Mouse (Mus musculus): ENCODE measurements around the gene Celsr3. TPM values are rescaled to one million over a fixed set of nuclear protein-coding genes. Genes with fewer than 3 reads are reported as not detected.

Celsr3 gene
- not detected for polyA plus RNA-seq (2017; shearing (Covaris generic))

DNA sequence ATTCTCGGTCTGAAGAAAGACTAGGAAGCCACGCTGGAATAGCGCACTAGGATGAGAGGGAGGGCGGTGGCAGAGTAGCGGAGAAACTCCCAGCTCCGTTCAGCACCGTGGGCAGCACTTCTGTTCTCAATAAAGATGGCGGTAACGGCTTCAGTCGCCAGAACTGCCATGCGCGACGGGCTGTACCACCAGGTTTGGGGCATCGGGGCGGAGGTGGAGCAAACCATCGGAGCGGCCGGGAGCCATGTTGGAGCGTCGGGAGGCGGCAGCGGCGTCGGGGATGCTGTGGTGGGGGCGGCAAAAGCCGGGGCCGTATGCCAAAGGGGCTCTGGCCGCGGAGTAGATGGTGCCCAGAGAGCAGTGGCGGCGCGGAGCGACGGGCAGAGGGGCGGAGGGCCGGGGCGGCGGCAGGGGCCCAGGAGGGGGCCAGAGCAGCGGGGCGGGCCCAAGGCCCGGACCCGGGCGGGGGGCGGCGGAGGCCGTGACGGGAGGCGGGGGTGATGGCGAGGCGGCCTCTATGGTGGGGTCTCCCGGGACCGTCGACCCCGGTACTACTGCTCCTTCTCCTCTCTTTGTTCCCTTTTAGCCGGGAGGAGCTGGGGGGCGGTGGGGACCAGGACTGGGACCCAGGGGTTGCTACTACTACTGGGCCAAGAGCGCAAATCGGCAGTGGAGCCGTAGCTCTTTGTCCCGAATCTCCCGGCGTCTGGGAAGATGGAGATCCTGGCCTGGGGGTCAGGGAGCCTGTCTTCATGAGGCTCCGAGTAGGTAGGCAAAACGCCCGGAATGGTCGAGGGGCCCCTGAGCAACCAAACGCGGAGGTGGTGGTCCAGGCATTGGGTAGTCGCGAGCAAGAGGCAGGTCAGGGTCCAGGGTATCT, at the start of gene Celsr3:
Gene Celsr3, plus strand, starts transcription at position 501 of the 880 bp plus-strand sequence.

GRCm38 (mm10) chr9:108783548-108784463, 42.3 kb upstream of the Celsr3 start, which contains the start of gene Ip6k2:
TSS of gene Ip6k2 (plus strand) at chr9:108783796.

GRCm38 (mm10) chr9:108808163-108808665, 17.9 kb upstream of the Celsr3 start, which contains the start of gene Nckipsd:
TSS of gene Nckipsd (plus strand) at chr9:108808368.

GRCm38 (mm10) chr9:108852976-108853375, 26.9 kb downstream of the Celsr3 start, which contains the start of gene Slc26a6:
TSS of gene Slc26a6 (plus strand) at chr9:108853283.

Other genes with a start within 250 kb of the Celsr3 start
- 105 TPM for gene Wdr6, start 247.6 kb upstream of the Celsr3 start, polyA plus RNA-seq (2017; shearing (Covaris generic))
- gene P4htm, start 228.7 kb upstream of the Celsr3 start, polyA plus RNA-seq (2017; shearing (Covaris generic)): 21.6 TPM
- gene Arih2, start 176.9 kb upstream of the Celsr3 start, polyA plus RNA-seq (2017; shearing (Covaris generic)): 96.5 TPM
- gene Slc25a20, start 164.2 kb upstream of the Celsr3 start, polyA plus RNA-seq (2017; shearing (Covaris generic)): 55.1 TPM
- 3.0 TPM for gene Prkar2a, start 137.0 kb upstream of the Celsr3 start, polyA plus RNA-seq (2017; shearing (Covaris generic))
- 15.2 TPM for gene Ip6k2, start 42.5 kb upstream of the Celsr3 start, polyA plus RNA-seq (2017; shearing (Covaris generic))
- gene Nckipsd, start 18.0 kb upstream of the Celsr3 start, polyA plus RNA-seq (2017; shearing (Covaris generic)): 7.7 TPM
- gene Slc26a6, start 27.0 kb downstream of the Celsr3 start, polyA plus RNA-seq (2017; shearing (Covaris generic)): 17.7 TPM
- not detected for gene Tmem89, start 88.3 kb downstream of the Celsr3 start, polyA plus RNA-seq (2017; shearing (Covaris generic))
- gene Uqcrc1, start 110.3 kb downstream of the Celsr3 start, polyA plus RNA-seq (2017; shearing (Covaris generic)): 386 TPM
- gene Col7a1, start 127.3 kb downstream of the Celsr3 start, polyA plus RNA-seq (2017; shearing (Covaris generic)): 0.34 TPM
- gene Ucn2, start 159.7 kb downstream of the Celsr3 start, polyA plus RNA-seq (2017; shearing (Covaris generic)): not detected
- gene Pfkfb4, start 165.5 kb downstream of the Celsr3 start, polyA plus RNA-seq (2017; shearing (Covaris generic)): 10.9 TPM
- 5,738 TPM for gene Shisa5, start 212.2 kb downstream of the Celsr3 start, polyA plus RNA-seq (2017; shearing (Covaris generic))
- gene Trex1, start 233.4 kb downstream of the Celsr3 start, polyA plus RNA-seq (2017; shearing (Covaris generic)): 111 TPM
- gene Atrip, start 247.8 kb downstream of the Celsr3 start, polyA plus RNA-seq (2017; shearing (Covaris generic)): 29.7 TPM